Mouse (Mus musculus) CH12.LX (cell line): ENCODE measurements at regions not wholly inside any gene's neighbourhood (a gene's known extent, or its start where the extent isn't known, plus 50 kb on each side); places are given as distances from the start of the nearest gene placed in this dataset.
"Not testable (repeated sequence)": the region's sequence is repeated elsewhere in the genome, so short reads cannot be mapped to it uniquely, and the experiment has no call there.

ENCODE experiments used
- DNase-seq: peaks from one replicate; pipeline ENCODE4 v3.0.0-alpha.2; 2013; ENCODE audit errors: extremely low read depth
- H3K27ac ChIP-seq: 2 replicates; pipeline ENCODE4 v1.5.1; 2012; ENCODE audit warnings: low read depth, mild to moderate bottlenecking, control low read depth, moderate library complexity; ENCODE audit not compliant: insufficient read depth
- H3K27me3 ChIP-seq: replicated peaks from 2 replicates; pipeline ENCODE3; 2012; ENCODE audit warnings: inconsistent platforms
- H3K36me3 ChIP-seq, 2 experiments: replicated peaks in 1 of 2; 2 replicates each; pipeline versions ENCODE3 to v1.6.1; 2012; ENCODE audit warnings: inconsistent platforms in 1 of 2, low read length in 1 of 2, mild to moderate bottlenecking in 1 of 2, mixed read lengths in 1 of 2, moderate library complexity in 1 of 2; ENCODE audit not compliant: control insufficient read depth in 1 of 2, insufficient read depth in 1 of 2
- H3K4me1 ChIP-seq, 2 experiments: 2 replicates each; pipeline ENCODE4 v1.6.1; 2012; ENCODE audit warnings: inconsistent platforms in 1 of 2, moderate library complexity in 1 of 2; ENCODE audit not compliant: insufficient read depth in 2 of 2, control insufficient read depth in 1 of 2
- H3K4me2 ChIP-seq: 2 replicates; pipeline ENCODE4 v1.6.1; 2012; ENCODE audit warnings: low read depth, mild to moderate bottlenecking, control low read depth; ENCODE audit not compliant: poor library complexity, insufficient read depth, severe bottlenecking
- H3K4me3 ChIP-seq, 3 experiments: fragments of 150-350 bp in 1 of 3; sonication (generic) in 1 of 3; replicated peaks in 1 of 3; 2 replicates each; pipeline versions ENCODE3 to v1.5.1; 2011 to 2012; ENCODE audit warnings: low read depth in 2 of 3, low read length in 2 of 3, mild to moderate bottlenecking in 2 of 3, moderate library complexity in 2 of 3, control low read depth in 1 of 3, improper control_type of control experiment in 1 of 3, inconsistent platforms in 1 of 3, mixed read lengths in 1 of 3; ENCODE audit not compliant: poor library complexity in 1 of 3
- H3K79me2 ChIP-seq: replicated peaks from 2 replicates; pipeline ENCODE4 v1.6.1; 2012; ENCODE audit warnings: mild to moderate bottlenecking, moderate library complexity; ENCODE audit not compliant: control insufficient read depth, poor library complexity, insufficient read depth, severe bottlenecking; ENCODE audit errors: extremely low read depth
- H3K9ac ChIP-seq: 2 replicates; pipeline ENCODE4 v1.6.1; 2012; ENCODE audit warnings: low read depth, mild to moderate bottlenecking, control low read depth, moderate library complexity; ENCODE audit not compliant: insufficient read depth
- H3K9me3 ChIP-seq: replicated peaks from 2 replicates; pipeline ENCODE3; 2012; ENCODE audit warnings: low read length, inconsistent platforms, mixed read lengths
- CHD2 ChIP-seq: IDR thresholded peaks from 2 replicates; pipeline ENCODE4 v1.6.1; 2011; ENCODE audit warnings: low read length, improper control_type of control experiment
- IRF4 ChIP-seq: IDR thresholded peaks from 2 replicates; pipeline ENCODE4 v1.6.1; 2014; ENCODE audit warnings: low read depth, mild to moderate bottlenecking, inconsistent platforms, low read length, improper control_type of control experiment
- KAT2A ChIP-seq: IDR thresholded peaks from 2 replicates; pipeline ENCODE4 v1.6.1; 2012; ENCODE audit warnings: low read length, improper control_type of control experiment, inconsistent platforms; ENCODE audit not compliant: insufficient replicate concordance
- MYC ChIP-seq: IDR thresholded peaks from 2 replicates; pipeline ENCODE4 v1.6.1; 2011; ENCODE audit warnings: low read depth, mild to moderate bottlenecking, improper control_type of control experiment, low read length
- NELFE ChIP-seq: IDR thresholded peaks from 2 replicates; pipeline ENCODE4 v1.6.1; 2011; ENCODE audit warnings: low read depth, low read length, improper control_type of control experiment
- SIN3A ChIP-seq: IDR thresholded peaks from 2 replicates; pipeline ENCODE4 v1.6.1; 2012; ENCODE audit warnings: low read length, improper control_type of control experiment, inconsistent platforms
- TBP ChIP-seq: conservative IDR thresholded peaks from 2 replicates; pipeline ENCODE4 v1.6.1; 2011; ENCODE audit warnings: low read depth, low read length, improper control_type of control experiment
- TCF12 ChIP-seq: IDR thresholded peaks from 2 replicates; pipeline ENCODE4 v1.6.1; 2014; ENCODE audit warnings: low read depth, mild to moderate bottlenecking, inconsistent platforms, low read length, improper control_type of control experiment
- ZKSCAN1 ChIP-seq: IDR thresholded peaks from 2 replicates; pipeline ENCODE4 v1.6.1; 2012; ENCODE audit warnings: low read depth, inconsistent platforms, low read length, improper control_type of control experiment, borderline replicate concordance
- ZMIZ1 ChIP-seq: IDR thresholded peaks from 2 replicates; pipeline ENCODE4 v1.6.1; 2012; ENCODE audit warnings: low read depth, mild to moderate bottlenecking, inconsistent platforms, low read length, improper control_type of control experiment
- dilution Hi-C: fragments of 300-500 bp; cut with MboI; formaldehyde crosslinking; loops from 2 replicates; pipeline ENCODE4 v1.14.3; 2020; ENCODE audit warnings: low sequenced_read_pairs; ENCODE audit not compliant: extremely low pct_unique_long_range_greater_than_20kb, extremely low pct_ligation_motif_present
- in situ Hi-C: fragments of 300-500 bp; cut with MboI; formaldehyde crosslinking; loops from 3 replicates; pipeline ENCODE4 v1.14.3; 2019; ENCODE audit warnings: low sequenced_read_pairs, low pct_ligation_motif_present, low pct_unique_long_range_greater_than_20kb, mixed read lengths

DNA sequence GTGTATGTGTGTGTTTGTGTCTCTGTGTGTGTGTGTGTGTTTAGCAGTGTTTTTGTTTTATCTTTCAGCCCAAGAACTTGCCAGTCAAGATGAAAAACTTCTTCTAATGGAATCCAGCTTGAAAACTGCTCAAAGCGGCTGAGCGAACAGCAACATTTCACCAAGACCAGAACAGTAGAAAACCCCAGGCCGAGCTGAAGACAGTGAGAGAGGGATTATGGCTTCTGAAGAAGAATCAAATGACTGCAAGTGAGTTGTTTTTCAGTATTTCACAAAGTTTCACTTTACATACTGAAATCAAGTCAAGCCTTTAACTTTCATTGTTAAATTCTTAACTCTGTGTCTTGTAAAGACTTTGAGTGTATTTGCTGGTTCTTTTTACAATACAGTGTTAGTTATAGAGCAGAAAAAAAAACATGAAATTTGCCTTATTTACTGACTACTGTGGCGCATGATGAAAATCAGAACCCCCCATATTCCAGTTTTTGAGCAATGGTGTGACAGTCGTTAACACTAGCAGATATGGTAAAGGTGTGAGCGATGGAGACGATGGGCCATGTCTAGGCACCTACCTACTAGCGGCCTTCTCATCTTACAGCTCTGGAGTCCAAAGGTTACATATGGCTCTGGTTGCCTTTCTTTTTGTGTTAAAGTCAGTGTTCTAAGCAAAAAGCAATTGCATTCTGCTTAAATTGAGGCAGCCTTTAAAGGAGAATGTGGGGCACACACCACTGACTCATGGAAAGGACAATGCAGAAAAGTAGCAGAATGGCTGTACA, 357.0 kb downstream of the Gm8797 start:
- dilution Hi-C loops, result no loop called here
- Histone ChIP-seq H3K4me2 (no peak overlapping the region), H3K9ac (no peak overlapping the region)
- TF ChIP-seq CHD2, result no peak
- TF ChIP-seq MYC, result no peak
- no peak for TF ChIP-seq ZMIZ1
- no peak for TF ChIP-seq TBP
- TF ChIP-seq ZKSCAN1, result no peak
- no peak for TF ChIP-seq KAT2A
- TF ChIP-seq SIN3A, result no peak
- TF ChIP-seq IRF4, result no peak
- TF ChIP-seq, all 38 proteins: peak for 0
- DNase-seq, result no peak
- Histone ChIP-seq H3K27me3 (no peaks in the 10 kb centered on the region), H3K36me3 (no peaks in the 10 kb centered on the region), H3K4me3 (no peak overlapping the region), H3K4me1 (no peaks in the 10 kb centered on the region), H3K9me3 (no peaks in the 10 kb centered on the region), H3K79me2 (no peaks in the 10 kb centered on the region), H3K27ac (no peak overlapping the region)
- in situ Hi-C loops, result no loop called here

DNA sequence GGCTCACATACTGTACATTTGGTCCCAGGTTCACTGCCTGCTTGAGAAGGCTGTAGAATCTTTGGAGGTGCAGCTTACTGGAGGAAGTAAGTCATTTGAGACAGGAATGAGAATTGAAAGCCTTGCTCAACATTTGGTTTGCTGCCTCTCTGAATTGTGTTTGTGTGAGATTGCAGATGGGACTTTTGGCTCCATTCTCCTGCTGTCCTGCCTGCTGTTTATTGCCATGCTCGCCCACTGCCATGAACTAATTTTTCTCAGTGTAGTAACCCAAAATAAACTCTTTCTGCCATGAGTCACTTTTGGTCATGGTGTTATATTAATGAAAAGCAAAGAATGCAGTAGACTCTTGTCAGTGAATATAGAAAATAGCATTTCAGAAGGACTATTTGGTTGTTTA, 368.1 kb downstream of the Gm8797 start:
- dilution Hi-C loops, result no loop called here

DNA sequence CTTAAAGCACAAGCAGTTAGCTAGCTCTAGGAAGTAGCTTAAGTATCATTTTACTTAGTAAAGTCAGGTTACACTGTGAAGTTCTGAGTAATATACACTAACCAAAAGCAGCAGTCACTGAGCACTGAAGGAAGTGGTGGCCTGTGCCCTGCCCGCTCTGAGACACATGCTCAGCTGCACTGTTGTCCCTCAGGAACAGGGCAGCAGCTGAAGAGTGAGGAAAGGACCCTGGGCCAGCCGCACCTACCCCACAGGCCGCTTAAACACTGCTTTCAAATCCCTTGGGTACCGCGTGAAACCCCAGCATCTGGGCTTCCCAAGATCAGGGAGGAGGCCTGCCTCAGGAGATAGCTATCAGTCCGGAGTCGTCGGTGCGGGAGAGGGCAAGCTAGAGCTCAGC, 385.1 kb downstream of the Gm8797 start:
- H3K27me3 ChIP-seq, DNase-seq, H3K4me3 ChIP-seq, H3K9me3 ChIP-seq, H3K27ac ChIP-seq, H3K79me2 ChIP-seq, dilution Hi-C loops, H3K36me3 ChIP-seq, H3K4me1 ChIP-seq, H3K4me2 ChIP-seq, in situ Hi-C loops, H3K9ac ChIP-seq: not testable (repeated sequence)

More for the DNA sequence above, 368.1 kb downstream of the Gm8797 start:
- Histone ChIP-seq H3K9me3 (no peaks in the 10 kb centered on the region), H3K4me3 (no peak overlapping the region), H3K27me3 (no peaks in the 10 kb centered on the region), H3K79me2 (no peaks in the 10 kb centered on the region), H3K36me3 (no peaks in the 10 kb centered on the region), H3K4me1 (no peaks in the 10 kb centered on the region), H3K27ac (no peak overlapping the region), H3K9ac (no peak overlapping the region), H3K4me2 (no peak overlapping the region)
- DNase-seq, result no peak
- TF ChIP-seq SIN3A, result no peak
- TF ChIP-seq NELFE, result no peak
- no peak for TF ChIP-seq TCF12
- in situ Hi-C loops, result no loop called here
